Mouse (Mus musculus) lung, postnatal 10 days (tissue): ENCODE data around the gene Plp2.
"Not testable (repeated sequence)": the region's sequence is repeated elsewhere in the genome, so short reads cannot be mapped to it uniquely, and the experiment has no call there.

Source experiments
- DNase-seq: peaks from one replicate; pipeline ENCODE4 v3.0.0; 2021

Plp2 gene

DNA sequence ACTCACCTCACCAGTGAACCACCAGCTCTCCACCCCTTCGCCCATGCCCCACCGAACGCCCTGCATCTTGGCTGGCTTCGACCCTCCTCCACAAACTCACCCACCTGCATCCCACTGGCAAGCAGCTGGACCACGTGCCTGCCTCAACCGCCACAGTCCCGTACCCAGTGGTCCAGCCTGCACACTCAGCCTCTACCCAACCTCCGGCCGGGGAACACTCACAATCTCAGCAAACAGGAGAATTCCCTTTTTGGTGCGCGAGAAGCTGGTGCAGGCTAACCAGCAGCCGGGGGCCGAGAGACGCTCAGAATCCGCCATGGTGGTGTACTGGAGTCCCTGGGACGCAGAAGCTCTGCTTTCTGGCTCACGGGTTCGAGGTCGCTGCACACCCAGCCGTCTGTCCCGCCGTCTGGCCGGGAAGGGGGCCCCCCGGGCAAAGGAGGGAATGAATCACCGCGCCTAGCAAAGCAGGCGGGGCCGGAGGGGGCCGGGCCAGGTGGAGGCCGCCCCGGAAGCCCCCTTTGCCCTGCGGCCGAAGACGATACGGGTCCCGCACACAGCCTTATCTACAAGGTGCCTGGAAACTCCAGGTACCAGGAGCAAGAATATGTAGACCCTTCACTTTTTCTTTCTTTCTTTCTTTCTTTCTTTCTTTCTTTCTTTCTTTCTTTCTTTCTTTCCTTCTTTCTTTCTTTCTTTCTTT, at the start of gene Plp2:
Gene Plp2, minus strand, starts transcription at position 470 of the 703 bp plus-strand sequence.
- DNase-seq, result peak; percentile 39

DNA sequence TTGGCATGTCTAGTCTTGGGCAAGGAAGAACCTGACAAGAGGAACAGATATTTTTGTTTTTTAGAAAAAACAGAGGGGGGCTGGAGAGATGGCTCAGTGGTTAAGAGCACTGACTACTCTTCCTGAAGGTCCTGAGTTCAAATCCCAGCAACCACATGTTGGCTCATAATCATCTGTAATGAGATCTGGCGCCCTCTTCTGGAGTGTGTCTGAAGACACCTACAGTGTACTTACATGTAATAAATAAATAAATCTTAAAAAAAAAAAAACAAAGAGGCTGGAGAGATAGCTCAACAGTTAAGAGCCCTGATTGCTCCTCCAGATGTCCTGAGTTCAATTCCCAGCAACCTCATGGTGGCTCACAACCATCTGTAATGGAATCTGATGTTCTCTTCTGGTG, 44.9 kb upstream of the Plp2 start:
- DNase-seq, result not testable (repeated sequence)

DNA sequence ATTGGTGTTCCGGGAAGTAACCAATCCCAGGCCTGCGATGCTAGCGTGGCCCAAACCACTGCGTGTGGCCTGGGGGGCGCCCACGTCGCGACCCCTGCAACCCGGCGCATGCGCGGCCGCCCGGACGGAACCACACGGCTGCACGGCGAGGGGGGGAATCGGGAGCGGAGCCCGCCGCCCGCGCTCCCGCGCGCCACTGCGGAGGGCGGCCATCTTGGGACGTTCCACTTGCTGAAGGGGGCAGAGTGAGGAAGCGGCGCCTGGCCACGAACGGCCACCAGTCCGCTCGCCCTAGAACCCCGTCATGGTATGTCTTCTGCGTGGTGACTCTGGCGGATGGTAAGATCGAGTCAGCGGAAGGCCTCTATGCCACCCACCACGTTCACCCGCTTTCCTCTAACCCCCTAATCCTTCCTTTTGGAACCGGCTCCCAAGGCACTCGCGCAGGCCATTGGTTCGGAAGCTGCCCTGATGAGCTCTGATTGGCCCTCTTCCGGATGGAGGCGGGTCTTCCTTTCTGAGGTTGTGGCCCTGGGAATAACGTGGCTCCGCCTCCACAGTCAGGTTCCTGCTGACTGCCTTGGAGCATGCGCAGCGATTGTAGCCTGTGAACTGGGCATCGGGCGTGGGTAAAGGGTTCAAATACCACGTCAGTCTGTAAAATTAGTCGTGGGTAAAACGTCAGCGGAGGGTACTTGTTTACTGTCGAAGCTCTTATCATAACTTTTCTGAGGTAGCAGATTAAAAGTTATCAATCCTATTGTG, 43.1 kb upstream of the Plp2 start, which contains the start of gene Wdr45:
Gene Wdr45, plus strand, starts transcription at position 199 of the 765 bp plus-strand sequence.
- peak; percentile 97 for DNase-seq

DNA sequence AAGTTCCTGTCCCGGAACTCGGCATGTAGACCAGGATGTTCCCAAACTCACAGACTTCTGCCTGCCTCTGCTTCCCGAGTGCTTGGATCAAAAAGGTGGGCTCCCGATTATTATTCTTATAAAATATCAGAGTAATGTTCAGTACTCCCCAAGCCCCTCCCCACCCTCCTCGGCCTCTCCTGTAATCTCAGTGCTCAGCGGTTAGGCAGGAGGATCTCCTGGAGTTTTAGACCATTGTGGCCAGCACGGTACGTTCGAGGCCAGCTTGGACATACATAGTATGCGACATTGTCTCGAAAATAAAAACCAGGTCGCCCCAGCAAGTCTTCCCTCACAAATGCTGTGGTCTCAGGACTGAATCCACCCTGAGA, 42.6 kb upstream of the Plp2 start:
- not testable (repeated sequence) for DNase-seq

DNA sequence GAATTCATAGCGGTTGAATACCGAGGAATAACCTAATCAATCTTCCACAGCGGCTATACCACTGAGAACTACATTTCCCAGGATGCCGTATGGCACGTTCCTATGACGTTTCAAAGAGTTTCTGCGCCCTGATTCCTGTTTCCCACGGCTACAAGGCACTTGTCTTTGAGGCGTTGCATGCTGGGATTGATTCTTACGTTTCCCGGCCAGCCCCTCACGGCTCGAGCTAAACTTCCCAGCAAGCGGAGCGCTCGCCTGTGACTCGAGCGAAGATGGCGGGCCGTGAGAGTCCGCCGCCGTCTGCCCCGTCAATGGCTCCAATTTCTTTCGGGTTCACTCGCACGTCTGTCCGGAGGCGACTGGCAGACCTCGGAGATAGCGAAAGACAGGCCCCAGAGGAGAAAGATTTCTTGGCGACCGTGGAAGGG, 25.8 kb upstream of the Plp2 start, which contains the start of gene Gpkow:
Gene Gpkow, plus strand, starts transcription at position 178 of the 428 bp plus-strand sequence.
- DNase-seq, result peak; percentile 91

DNA sequence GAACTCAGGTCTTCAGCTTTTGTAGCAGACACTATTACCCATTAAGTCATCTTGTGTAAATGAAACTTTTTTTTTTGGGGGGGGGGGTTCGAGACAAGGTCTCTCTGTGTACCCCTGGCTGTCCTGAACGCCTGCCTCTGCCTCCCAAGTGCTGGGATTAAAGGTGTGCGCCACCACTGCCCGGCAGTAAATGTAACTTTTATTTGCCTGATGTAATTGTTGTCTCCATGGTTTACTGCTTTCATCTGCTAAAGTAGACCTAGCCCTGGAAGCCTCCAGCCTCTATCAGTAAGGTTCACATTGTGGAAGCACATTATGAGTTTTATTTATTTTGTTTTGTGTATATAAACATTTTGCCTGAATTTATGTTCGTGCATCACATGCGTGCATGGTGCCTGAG, 25.3 kb upstream of the Plp2 start:
- DNase-seq, result no peak

DNA sequence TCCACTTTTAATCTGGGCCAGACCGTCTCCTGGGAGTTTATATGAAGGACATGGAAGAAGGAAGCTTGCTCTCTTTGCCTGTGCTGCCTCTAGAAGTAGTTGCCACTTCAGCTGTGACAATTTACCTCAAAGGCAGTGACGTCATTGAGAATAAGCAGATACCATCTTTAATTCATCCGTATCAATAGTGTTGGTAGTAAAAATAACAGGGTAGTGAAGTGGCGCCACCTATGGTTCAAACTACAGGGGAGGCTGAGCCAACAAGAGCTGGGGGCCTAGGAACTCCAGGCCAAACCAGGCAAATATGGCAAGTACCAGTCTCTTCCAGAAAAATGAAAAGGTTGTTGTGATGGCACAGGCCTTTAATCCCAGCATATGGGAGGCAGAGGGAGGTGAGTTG, 21.7 kb upstream of the Plp2 start:
- DNase-seq, result peak; percentile 53

DNA sequence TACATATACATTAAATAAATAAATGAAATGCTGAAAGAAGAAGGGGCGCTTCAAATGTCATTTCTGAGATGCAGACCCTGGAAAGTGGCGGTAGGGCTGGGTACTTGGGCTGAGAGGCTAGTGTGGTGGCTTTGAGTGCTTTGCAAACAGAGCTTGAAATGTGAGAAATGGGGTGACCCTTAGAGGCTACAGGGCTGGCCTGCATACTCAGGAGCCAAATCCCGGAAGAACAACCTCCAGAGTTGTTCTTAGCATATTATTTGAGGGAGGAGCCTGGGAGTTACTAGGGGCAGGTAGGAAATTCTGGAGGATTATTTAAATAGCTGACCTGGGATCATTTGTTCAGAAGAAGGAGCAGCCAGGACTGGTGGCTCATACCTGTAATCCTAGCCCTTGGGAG, 19.3 kb upstream of the Plp2 start:
- peak; percentile 10 for DNase-seq

DNA sequence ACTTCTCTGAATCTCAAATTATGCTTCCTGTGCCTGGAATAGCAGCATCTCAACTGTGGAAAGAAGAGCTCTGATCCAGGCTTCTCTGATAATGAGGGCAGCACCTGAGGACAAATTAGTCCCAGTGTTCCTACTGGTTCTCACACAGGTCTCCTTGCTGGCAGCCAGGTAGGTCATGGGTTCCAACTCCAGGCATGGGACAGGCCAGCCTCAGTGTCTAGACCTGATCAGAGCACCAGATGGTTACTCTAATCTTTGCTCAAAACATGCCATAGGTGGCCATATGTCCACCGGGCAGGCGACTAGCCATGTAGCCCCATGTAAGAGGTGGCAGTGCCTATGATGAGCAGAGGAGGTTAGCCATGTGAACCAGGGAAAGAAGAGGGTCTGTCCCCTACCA, 17.1 kb upstream of the Plp2 start:
- no peak for DNase-seq

DNA sequence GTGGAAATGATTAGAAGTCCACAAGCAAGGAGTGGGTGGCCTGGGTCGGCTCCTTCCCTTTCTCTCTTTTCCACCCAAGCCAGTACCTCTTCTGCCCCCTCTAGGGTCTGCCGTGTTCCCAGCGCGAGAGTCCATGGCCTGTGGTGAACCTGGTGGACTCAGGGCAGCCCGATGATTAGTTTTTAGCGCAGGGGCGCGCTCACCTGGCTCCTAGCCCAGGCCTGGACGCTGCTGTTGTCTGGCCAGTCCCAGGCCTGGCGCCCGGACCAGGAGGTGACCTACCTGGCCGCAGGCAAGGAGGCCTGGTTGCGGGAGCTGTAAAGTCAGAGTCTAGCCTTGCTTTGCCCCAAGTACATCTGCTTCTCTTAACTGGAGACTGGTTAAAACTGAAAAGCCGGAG, 9.7 kb upstream of the Plp2 start, which contains the start of gene Magix:
Gene Magix, minus strand, starts transcription at position 388 of the 400 bp plus-strand sequence.
- DNase-seq, result peak; percentile 12

DNA sequence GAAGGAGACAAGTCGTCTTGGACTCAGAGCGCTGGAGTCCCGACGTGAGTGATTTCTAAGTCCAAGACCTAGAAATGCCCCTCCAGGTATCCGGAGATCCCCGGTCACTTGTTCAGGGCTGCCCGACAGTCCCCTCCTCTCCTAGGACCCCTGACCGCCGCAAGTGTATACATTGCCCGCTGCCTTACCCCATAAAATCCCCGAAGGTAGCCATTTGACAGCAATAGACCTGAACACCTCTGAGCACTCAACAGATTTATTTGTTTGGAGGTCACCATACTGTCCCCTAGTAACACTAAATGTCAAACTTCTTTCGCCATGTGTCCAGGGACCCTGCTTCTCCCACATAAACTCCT, 8.8 kb upstream of the Plp2 start:
- DNase-seq, result no peak

DNA sequence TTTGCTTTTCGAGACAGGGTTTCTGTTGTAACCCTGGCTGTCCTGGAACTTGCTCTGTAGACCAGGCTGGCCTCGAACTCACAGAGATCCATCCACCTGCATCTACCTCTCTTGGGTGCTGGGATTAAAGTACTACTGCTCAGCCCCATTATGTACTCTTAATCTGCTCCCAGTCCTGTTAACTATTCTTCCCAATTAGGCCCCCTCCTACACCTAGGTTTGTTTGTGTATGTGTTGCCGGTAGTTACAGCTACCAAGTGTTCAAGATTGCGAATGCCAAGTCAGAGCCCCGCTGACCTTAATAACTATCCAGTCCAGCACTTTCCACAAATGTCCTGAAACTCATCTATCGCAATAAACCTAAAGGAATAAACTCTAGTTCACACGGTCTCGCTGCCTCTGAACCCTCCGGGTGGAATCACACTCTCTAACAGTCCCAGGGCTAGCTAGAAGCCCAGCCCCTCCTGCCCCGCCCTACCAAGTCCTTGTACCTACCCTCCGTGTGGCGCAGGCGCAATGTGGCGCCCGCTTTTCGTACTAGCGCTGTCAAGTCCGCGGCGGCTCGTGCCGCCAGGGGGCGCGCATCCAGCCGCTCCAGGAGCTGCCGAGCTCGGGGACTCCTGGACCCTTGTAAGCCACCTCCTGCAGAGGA, 8.3 kb upstream of the Plp2 start:
- peak; percentile 94 for DNase-seq

DNA sequence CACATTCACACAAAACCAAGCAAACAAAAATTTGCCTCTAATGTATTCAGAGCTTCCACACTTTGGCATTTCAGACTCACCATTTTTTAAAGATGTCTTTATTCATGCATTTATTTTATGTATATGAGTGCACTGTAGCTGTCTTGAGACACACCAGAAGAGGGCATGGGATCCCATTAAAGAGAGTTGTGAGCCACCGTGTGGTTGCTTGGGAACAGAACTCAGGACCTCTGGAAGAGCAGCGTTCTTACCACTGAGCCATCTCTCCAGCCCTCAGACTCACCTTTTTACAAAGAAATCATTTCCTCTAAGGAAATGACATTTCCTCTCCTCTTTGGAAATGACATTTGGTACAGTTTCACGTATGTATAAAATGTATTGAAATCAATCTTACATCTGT, 7.8 kb upstream of the Plp2 start:
- no peak for DNase-seq

DNA sequence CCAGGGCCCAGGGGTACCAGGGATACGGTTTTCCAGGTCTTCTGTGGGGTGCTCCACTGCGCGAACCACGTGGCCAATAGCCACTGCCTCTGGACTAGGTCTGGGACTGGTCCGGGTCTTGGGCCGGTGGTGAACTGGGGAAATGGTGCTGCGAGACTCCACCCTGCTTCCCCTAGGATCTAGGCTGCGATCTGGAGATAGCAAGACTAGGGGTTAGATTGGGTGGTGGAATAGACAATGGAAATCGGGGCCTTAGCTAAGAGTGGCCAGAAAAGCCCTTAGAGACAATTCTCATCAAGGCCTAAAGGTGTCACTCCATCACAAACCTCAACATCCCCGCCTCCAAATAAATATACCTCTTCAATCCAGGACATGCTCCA, 3.8 kb upstream of the Plp2 start:
- DNase-seq, result no peak

DNA sequence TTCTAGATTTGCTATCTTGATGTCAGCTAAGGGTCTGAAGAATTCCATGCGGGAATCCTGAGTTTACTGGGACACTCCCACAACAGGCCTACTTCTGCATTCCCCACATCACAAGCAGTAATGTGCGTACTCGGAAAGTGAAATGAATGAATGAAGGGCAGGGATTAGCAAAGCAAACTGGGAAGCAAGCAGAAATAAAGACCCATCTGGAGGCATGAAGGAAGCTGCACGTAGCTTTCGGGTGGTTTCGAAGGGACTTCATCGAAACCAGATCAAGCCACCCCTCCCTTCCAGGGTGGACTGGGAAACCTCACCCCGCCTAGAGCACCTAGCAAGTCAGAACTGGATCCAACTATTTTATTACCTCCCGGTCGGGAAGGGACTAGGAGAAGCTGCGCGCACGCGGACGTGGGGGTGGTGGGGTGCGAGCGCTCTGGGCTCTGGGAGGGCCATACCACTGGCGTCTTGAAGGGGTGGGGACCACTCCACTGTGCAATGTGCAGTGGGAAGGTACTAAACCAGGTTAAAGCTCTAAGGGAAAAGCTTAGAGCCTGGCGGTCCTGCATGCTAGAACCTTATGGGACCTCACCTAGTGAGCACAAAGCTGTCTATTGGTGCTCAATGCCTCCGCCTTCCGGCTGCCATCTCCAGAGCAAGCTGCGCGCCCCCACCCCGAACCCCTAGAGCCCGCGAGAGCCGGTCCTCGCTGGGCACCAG, 3.3 kb upstream of the Plp2 start:
- peak; percentile 22 for DNase-seq

DNA sequence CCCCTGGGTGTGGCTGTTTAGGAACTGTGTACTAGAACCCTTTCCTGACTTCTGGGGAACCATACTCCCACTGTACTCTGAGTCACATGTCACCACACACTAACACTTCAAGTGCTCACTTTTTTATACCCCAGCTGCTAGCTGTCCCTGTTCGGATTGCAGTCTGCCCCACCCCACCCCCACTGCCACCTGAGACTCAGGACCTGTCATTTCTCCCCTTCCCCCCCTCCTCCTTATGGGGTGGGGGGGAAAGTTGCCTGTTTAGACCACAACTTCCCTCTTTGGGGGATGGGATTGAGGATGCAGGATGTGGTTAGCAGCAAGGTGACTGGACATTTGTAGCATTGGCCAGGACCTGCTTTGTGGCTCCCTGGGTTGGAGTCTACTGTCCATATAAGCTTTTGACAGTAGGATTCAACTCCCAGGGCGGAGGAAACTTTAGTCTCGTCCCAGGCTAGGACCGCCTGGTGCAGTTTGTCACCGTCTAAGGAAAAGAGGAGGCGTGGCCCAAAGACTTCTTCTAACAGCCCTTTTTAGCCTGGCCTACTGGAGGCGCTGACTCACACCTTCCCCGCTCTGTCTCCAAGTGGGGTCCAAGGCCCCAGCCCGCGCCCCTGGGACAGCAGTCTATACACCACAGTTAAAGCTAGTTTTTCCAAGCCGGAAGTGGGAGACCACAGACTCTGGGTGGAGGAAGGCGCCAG, 2.5 kb upstream of the Plp2 start:
- peak; percentile 43 for DNase-seq

DNA sequence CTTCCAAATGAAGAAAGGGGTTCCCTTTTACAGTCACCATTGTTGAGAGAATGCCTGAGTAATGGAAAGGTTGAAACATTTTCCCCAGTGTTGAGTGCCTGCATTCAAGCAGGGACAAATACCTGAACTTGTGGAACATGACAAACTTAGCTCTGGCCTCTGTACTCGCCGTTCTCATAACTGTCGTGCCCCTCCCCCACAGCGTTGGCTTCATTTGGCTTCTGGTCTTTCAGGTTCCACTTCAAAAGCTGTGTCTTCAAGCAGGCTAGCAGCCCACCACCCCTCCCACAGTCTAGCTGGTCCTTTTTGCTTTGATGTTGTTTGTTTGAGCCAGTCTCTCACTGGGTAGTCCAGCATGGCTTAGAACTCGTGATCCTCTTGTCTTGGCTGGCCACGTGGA, 1.5 kb upstream of the Plp2 start:
- DNase-seq, result peak; percentile 31

DNA sequence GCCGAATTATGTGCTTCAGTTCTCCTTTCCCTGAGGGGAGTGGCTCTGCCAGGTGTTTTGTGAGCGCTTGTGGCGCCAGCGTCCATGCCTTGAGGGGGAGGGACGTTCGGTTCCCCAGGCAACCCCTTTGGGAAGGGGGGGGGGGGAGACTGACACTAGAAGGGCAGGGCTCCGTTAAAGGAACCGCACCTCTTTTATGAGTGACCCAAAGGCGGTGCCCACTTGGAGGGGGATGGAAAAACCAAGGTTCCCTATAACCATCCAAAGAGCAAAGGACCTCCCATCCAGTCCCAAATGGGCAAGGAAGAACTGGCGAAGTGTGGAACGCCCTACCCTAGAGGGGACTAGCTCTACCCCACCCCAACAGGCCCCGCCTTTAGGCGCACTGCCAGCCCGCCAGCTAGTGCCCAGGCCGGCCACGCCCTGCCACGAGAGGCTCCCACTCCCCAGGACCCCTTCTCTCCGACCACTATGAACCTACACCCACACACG, 754 bp downstream of the Plp2 start:
- DNase-seq, result peak; percentile 81

DNA sequence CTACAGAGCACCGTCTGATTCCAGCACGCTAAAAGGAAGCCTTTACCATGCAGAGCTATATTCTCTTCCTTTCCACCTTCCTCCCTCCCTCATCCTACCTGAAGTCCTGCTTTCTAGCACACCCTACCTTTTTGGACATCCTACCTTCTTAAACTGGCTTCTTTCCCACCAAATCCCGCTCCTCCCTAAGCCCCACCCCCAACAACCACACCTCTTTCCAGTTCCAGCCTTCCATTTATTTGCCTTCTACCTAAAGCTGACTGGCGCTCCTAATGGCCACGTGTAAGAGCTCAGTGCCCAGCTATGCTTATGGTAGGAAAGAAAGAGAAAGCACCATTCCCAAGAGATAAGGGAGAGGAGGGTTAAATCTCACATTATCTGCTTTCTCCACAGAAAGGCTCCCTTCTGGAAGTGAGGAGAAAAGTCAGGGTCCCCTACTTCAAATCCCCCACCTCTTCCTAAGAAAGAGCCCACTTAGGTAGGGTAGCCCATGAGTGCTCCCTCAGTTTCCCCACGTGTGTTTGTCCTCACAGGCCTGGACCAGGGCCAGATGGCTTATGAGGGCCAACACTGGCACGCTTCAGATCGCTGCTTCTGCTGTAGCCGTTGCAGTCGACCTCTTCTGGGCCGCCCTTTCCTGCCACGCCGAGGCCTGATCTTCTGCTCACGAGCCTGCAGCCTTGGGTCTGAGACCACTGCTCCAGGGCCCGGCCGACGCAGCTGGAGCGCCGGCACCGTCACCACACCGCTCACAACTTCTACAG, 5.3 kb downstream of the Plp2 start:
- no peak for DNase-seq

DNA sequence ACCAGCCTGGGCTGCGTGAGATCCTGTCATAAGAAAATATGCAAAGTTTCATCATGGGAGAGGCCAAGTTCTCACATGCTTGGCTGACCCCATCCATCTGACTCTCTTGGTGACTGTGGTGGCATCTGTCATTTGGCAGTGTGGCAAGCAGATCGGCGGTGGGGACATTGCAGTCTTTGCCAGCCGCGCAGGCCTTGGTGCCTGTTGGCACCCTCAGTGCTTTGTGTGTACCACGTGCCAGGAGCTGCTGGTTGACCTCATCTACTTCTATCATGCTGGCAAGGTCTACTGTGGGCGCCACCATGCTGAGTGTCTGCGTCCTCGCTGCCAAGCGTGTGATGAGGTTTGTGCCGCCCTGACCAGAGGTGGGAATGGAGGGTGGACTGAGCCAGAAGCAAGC, 6.4 kb downstream of the Plp2 start:
- DNase-seq, result no peak

DNA sequence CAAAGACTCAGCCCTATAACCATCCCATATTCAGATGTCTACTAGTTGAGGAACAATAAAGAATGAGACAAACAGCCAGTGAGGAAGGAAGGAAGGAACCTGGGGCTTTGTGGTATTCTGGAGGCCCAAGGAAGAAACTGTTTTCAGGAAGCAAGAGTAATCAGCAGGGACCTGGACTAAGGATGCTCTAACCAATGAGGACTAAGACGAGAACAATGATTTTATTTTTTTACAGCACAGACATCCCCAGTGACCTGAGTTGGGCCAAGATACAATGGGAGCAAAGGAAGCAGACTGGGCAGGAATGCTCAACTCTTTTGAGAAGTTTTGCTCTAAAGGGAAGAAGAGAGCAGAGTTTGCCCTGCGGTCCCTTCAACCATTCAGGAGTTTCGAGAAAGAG, 8.3 kb downstream of the Plp2 start:
- no peak for DNase-seq

DNA sequence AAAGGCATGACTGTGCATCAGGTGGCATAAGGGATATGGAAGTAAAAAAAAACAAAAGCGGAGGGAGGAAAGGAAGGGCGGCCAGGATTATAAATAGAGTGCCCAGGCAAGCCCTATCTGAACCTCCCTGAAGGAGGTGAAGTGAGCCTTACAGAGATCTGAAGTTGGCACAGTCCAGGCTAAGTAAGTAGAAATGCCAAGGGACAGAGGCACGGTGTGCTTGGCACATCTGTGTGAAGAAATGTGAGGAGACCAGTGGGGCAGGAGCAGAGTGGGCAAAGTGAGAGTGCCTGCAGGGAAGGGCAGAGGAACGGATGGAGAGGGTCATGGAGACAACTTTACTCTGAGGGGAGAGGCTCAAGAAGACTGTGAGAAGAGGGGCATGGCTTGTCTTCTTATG, 10.1 kb downstream of the Plp2 start:
- DNase-seq, result no peak
